Mouse (Mus musculus) embryo, embryonic 10 days (tissue): ENCODE results near the gene Palm2.

Experiments
- DNase-seq: peaks from one replicate; pipeline ENCODE4 v3.0.0-alpha.2; 2015; ENCODE audit warnings: low spot score

Palm2 gene

DNA sequence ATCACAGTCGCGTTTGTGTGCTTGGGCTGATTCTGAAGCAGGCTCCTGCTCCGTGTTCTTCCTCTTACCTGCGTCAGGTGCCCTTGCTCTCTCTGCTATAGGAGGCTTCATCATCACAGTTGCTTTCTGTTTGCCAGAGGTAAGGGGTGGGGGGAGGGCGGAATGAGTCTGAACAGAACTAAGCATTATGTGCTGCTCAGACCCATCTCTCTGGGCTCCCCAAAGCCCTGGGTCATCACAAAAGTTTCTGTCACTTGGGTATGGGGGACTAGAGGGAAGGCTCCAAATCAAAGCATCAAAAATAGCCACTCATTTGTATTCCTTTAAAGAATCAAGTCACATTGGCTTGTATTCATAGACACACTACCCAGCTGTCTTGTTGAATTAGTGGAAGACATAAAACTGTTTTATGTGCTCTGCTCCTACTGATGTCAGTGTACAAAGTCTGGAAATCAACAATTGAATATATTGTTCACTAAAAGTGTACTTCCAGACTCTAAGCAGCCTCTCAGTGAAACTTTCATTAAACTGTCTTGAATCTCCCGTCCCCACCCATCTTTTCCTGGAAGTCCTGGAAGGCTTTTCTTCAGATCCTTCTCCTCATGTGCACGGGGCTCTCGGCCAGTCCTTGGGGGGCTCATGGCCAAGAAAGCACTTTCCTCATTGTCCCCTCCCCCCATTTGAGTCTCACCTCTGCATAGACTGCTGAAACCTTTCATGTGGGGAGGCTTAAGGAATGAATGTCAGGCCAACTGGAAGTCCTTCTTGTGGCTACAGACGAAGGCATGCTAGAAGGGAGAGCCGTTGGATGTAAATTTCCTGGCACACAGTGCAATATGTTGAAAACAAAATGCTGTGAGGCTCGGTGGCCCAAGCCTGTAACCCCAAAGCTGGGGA, 269.8 kb downstream of the Palm2 start:
- no peak for DNase-seq

DNA sequence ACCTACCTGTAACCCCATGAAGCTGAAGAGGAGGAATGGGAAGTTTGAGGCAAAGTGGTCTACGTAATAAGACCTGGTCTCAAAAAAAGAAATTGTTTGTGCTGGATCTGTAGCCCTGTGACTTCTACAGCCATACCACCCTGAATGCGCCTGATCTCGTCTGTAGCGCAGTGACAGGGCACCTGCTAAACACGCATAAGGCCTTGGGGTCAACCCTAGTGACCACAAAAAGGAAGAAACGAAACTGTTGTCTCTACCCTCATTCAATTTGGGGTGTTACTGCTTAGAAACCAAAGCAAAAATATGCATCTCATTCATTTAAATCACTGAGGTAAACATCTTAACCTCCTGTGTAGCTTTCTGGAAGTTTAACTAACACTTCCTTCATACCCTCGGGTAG, 270.5 kb downstream of the Palm2 start:
- no peak for DNase-seq

DNA sequence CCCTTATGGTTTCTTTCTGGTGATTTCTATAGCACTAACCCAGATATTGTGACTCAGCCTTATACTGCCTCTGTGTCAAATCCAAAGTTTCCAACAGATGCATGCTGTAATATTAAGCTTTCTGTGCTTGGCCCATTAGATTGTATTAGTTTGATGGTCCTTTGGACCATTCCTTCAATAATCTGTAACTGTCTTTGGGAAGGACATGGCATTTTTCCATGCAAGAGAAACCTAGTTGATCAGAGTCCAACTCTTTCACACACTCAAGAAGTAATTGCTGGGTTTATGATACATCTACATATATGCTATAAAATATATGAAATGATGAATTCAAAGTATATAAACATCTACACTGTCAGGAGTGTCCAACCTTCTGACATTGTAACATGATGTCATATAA, 281.8 kb downstream of the Palm2 start:
- DNase-seq, result no peak

DNA sequence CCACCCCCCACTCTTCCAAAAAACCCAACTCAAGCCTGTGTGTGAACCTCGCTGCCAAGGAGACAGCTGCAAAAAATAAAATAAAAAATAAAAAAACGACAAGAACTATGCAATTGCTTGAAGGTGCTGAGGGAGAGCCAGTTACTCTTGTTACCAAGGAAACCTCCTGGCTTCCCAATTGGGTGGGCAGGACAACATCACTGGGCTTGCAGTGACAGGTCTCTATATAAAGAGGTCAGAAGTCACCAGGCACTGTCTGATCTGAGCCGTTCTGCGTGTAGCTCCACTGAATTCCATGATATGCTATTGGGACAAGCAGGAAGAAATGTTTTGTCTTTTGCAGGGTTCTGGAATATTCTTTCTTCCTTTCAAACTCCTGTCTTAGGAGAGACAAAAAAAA, 282.7 kb downstream of the Palm2 start:
- DNase-seq, result peak; percentile 71

DNA sequence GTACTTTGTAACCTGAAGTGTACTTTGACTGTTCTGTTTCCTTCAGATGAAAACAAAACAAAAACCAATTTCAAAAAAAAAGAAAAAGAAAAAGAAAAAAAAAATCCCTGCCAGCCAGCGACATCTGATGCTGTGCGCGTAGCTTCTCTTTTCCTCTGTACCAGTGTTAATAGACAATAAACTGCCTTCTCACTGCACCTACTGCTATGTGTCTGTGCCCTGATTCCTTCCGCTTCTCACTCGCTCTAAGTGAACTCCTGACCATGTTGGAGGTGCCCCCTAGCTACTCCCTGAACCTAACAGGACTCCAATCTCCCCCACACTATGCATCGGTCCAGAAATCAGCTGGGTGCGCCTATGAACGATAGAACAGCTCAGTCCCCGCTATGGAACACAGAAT, 283.3 kb downstream of the Palm2 start, which contains the start of gene Akap2:
Gene Akap2 (plus strand): TSS at position 304 of the 400 bp plus-strand sequence.
- no peak for DNase-seq

DNA sequence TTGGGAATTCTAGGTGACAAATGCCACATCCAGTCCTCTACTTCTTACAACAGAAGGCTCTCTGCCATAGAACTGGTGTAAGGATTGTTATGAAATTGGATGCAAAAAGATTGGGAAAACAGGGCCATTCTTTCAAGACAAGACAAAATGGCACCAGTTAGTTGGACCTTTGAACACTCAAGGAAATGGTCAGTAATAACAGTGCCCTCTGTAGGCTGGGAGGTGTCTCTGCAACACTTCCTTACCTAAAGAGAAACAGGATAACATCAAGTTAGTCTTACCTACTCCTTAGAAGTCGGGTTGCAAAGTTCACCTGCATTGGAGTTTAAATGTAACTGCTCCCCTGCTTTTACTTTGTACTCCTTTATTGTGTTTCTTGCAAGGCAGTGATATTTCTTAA, 285.3 kb downstream of the Palm2 start:
- no peak for DNase-seq

DNA sequence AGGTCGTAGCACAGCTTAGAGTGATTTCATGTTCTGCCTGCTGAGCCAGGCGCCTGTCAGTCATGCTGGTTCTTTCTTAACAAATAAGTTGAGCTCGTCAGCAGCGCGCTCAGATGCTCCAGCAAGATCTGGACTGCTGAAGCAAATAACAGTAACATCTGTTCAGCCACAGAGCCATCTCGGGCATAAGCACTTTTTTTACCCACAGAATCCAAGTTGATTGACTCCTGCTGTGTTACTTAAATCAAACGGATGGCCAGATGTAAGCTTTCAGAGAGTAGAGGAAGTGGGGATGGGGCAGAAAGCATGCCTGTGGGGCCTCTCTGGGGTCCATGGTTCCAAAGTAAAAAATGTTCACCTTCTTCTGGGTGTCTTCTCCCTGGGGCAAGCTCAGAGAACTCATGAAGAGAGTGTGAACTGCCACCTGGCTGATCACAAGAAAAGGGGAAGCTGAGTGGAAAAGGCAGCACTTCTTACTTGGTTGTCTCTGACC, 286.9 kb downstream of the Palm2 start:
- peak; percentile 56 for DNase-seq

DNA sequence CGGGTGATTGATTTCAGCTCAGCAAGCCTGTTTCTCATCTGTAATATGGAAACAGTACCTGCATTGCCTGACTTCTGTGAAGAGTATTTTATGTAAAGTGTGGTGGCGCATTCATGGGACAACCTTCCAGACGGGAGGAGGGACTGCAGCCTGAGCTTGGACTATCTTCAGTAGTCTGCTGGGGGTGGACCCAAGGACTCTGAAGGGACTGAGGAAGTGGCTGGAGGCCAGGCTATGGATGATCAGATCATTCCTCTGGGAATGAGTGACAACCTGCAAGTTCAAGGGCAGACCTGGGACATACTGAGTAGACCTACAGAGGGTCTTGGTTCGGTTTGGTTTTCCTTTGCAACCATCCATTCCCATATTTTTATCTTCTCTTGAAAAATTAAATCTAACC, 288.2 kb downstream of the Palm2 start:
- no peak for DNase-seq

DNA sequence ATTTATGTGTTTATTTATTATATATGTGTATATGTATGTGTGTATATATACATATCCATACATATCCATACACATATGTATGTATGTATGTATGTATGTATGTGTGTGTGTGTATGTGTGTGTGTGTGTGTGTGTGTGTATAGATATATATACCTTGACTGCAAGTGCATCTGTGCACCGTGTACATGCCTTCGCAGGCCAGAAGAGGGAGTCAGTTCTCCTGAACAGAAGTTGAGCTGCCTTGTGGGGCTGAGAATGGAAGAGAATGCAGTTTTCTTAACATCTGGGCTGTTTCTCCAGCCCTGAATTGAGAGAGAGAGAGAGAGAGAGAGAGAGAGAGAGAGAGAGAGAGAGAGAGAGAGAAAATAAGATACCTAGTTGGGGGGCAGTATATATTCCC, 289.6 kb downstream of the Palm2 start:
- DNase-seq, result peak; percentile 64

DNA sequence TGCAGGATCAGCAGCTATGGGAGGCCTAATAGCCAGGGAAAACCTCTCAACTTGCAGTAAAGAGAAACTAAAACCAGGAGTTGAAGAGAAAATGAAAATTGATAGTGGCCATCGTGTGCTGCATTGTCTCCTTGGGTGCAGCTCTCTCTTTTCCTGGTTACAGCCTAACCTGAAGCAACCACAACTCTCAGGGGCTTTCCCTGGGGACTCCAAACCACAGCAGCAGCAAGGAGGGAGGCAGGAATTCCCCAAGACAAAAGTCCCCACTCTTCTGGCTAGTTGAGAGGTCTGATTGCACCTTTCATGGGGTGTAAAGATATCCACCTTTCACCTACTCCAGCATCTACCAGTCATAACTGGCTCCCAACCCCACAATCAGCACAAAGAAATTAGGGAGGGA, 291.5 kb downstream of the Palm2 start:
- no peak for DNase-seq

DNA sequence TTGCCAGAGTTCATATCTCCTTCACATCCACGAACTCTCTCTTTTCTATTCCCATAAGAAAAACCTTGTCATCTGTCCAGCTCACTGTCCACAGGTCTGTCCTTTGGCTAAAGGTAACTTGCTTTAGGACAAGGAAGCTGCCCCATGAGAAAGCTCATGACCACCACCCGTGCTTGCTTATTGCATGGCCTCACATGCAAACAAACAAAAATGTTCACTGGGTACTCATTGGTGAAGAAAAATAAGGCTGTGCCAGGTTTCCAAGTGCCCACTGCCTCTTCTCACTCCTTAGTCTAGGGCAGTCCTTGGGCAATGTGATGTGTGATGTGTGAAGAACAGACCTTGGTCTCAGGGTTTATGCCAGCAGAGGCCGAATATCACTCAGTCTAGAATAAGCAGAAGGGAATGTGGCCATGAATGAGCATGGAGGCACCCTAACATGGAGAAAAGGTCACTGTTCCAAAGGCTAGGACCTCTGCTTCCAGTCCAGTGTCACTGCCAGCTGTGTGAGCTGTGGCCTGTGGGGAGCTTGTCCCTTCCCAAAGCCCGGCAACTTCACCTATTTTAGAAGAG, 294.6 kb downstream of the Palm2 start:
- no peak for DNase-seq

DNA sequence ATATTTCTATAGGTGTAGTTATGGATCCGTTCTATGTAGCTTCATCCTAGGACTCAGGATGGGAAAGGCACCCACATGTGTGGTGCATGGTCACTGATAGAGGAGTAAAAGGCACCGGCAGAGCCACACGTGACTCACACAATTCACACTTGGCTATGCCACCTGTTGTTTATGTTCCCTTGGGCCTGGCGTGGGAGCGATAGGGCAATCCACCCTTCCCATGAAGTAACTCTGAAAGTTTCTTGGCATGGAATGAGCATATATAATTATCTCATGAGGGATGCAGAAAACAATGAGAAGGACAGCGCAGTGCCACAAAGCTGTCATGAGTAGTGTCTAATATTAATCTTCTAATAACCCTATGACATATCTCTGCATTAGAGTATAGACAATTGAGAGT, 296.0 kb downstream of the Palm2 start:
- DNase-seq, result no peak

DNA sequence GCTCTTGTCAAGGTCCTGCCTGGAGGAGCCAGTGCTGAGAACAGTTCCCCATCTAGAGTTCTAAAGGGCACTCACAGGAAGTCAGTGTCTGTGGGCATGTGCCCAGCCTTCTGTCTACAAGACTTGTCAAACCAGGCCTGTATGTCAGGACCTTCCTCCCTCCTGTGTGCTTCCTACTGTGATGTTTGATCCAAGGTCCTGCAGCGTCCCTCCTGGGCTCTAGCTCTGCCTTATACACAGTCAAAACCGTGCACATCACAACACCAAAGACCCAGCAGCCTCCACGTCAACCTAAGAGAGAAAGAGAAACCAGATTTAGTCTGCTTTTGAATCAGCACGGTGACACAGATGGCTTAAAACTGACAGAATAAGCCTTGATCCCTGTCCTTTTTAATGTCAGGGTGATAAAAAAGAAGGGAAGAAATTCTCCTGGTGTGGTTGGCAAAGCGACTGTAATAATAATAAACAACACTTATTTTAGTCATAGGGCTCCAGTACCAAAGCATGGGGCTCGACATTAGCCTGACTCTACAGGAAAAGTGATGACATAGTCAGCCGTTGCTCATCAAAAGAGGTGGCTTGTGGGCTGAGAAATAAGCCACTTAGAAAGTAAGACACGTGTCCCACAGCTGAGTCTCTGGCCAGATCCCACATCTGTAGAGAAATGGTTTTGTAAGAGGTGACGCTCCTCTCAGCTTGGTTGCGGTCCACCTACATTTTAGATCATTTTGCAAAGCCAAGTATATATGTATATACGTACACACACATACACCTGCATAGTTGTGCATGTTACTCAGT, 297.0 kb downstream of the Palm2 start:
- no peak for DNase-seq

DNA sequence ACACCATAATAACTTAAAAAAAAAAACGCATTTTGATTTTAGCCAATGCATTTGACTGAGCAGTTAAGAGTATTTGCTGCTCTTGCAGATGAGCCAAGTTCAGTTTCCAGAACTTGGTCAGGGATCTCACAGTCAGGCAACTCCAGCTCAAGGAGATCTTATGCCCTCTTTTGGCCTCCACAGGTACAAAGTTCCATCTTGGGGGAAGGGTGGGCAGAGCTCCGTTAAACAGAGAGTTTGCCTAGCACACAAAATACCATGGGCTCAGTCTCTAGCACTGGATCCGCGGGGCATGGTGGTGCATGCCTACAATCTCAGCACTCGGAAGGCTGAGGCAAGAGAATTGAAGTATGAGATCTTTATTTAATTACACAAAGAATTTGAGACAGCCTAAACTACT, 298.3 kb downstream of the Palm2 start:
- no peak for DNase-seq

DNA sequence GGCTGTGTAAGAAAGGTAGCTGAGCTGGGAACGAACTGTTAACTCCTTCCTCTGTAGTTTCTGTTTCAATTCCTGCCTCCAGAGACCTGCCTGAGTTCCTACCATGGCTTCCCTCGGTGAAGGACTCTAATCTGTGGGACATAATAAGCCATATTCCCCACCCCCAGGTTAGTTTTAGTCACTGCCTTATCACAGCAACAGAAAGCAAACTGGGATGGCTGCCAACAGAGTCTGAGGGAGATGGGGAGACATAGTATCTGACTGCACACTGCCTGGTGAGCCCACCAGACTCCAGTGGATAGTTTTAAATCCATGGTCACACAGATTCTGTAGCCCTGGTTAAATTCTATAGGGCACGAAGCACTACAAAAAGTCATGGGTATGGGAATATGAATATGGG, 299.4 kb downstream of the Palm2 start:
- DNase-seq, result no peak

DNA sequence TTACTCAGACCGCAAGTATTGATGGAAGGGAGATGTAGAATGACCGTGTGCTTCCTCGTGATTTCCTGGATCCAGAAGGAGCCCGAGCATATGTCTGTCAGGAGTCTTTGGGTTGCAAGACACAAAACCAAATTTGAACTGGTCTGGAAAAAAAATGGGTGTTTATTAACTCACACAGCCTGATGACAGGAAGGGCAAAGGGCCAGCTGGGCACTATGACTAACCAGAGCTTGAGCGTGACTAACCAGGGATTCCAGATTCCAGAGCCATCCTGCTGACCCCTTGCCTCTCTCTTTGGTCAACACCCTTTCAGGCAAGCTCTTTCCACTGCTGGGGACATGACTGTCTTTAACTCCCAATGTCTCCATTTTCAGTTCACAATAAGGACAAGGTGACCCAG, 301.4 kb downstream of the Palm2 start:
- DNase-seq, result no peak

DNA sequence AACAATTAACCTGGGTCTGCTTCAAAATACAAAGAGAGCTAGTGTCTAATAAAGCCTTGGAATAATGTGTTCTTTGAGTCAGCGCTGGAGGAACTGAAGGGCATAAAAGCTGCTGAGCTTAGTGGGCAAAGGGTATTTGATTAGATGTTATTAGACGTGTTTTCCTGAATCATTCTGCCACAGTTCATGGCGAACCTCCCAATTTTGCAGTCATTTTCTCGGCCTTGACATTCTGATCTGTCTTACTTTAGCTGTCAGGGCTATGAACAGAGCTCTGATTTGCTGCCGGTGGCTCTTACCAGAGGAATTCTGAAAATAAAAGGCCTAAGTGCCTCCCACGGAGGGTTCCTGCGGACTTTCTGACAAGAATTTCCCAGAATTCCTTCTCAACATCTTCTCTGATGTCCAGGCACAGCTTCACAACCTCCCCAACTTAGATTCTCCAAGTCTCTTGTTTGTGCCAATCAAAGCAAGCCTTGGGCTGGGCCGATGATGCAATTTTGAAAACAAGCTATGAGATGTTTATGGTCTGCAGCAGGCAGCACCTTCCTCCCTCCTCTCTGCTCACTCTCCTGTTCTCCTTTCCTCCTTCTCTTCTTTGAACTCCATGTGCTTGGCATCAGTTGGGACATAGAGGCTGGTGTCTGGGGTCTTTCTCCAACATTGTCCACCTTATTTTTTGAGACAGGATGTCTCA, 305.0 kb downstream of the Palm2 start:
- DNase-seq, result peak; percentile 18

DNA sequence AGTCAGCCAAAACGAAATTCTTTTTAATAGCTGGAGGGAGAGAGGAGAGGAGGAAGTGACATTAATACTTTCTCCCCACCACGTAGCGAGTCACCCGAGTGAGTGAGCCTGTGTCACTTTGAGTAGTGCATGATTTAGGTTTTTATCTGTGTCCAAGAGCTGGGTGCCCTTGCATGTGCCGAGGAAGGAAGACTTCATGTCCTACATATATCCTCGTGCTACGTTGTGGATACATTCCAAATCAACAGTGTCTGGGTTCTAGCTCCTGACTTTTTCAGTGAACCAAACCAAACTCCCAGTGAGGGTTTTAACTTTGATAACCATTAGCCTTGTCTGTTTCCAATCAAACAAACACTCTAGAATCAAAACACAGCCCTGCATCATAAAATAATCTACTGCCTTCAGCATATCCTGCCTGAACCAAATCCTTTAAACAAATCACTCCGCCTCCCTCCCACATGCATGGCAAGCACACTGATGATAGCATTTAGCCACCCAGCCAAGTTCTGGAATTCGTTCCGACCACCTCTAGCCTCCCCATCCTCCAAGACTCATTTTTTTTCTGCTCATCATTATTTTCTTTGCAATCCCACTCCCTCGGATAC, 309.4 kb downstream of the Palm2 start:
- no peak for DNase-seq

DNA sequence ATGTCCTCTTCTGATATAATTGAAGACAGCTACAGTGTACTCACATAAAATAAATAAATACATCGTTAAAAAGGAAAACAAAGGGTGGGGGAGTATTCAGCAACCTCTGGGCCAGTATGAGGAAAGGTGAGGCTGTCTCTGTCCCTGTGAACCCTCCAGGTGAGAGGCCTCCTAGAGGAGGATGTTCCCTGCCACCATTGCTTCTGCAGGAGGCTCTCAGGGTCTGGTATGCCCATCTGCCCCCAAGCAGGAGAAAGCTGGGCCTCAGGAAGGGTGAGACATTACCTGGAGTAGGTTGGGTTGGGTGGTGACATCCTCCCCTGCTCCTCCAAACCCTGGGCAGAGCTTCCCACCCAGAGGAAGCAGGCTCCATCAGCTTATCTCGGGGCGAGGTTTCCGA, 316.6 kb downstream of the Palm2 start:
- DNase-seq, result no peak

DNA sequence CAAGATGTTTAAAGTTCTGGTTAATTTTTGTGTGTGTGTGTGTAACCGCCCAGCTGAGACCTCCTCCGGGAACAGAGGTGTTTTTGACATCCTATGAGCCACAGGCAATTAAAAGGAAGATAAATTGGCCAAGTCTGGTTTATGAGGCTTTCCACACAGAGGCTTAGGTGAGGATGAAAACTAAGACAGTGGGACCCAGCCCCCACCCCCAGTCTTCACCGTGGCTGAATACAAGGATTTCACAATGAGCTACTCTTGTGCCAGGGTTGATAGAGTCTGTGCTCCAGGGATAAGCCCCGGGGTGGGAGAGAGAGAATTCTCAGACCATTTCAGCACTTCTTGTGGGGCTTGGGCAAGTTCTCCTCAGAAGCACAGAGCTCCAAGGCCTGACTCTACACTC, 317.0 kb downstream of the Palm2 start:
- DNase-seq, result no peak

DNA sequence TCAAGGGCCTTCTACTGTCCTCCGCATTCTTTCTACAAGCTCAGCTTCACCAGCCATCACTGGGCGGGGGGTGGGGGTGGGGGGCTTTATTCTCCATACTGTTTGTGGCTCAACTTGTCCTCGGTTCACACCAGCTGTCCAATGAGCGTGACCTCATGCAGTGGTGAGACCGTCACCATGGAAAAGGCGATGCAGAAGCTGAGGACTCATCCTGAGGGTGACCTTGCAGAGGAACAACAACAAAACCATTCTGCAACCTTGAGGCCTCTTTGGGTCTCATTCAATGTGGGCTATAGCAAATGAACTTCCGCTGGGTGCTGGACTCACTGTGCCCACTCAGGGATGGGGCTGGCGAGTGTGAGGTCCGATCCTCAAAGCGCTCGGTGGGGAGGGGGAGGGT, 317.5 kb downstream of the Palm2 start:
- no peak for DNase-seq

DNA sequence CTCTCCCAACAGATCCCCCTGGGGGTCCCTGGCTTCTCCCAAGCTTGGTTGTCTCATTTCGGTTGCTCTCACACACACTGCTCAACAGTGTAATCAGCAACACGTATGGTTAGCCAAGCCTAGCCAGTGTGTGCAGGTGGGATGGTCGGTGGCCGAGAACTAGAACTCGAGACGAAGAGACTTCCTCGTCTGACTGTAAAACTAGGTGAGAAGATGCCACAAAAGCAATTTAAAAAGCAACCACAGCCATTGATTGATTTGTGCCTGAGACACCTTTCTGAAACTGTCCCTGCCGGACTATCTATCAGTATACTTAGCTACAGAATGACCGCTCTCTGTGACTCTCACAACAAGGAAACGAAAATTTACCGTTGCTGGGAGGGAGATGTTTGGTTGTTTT, 321.0 kb downstream of the Palm2 start:
- DNase-seq, result no peak
